Mouse (Mus musculus) macrophage (primary cell): ENCODE data around the gene Efemp2. TPM values are rescaled to one million over a fixed set of nuclear protein-coding genes. Genes with fewer than 3 reads are reported as not detected.

Experiments used
- H3K27ac ChIP-seq: fragments of 350-480 bp; formaldehyde crosslinking; 2 replicates; pipeline ENCODE4 v1.9.0; 2021
- H3K36me3 ChIP-seq: fragments of 350-480 bp; formaldehyde crosslinking; 2 replicates; pipeline ENCODE4 v1.9.0; 2021; ENCODE audit errors: inconsistent target
- H3K4me3 ChIP-seq: fragments of 350-480 bp; formaldehyde crosslinking; 2 replicates; pipeline ENCODE4 v1.9.0; 2021; ENCODE audit errors: inconsistent target
- H3K79me2 ChIP-seq: fragments of 350-480 bp; formaldehyde crosslinking; 2 replicates; pipeline ENCODE4 v1.9.0; 2021; ENCODE audit errors: inconsistent target
- WGBS: methylation state at CpG from one replicate; pipeline ENCODE4 v1.1.7; 2026; ENCODE audit warnings: inconsistent platforms; ENCODE audit not compliant: missing documents; 5-methylcytosine and 5-hydroxymethylcytosine counted together
- polyA plus RNA-seq: library from polyadenylated mRNA; stranded (reverse); fragments of 250-400 nt; gene quantifications from 3 replicates; pipeline ENCODE4 v1.2.4, GENCODE M21; 2018; ENCODE audit warnings: inconsistent platforms

Efemp2 gene
- polyA plus RNA-seq, 1 experiment from 2014 or later: 6.8 TPM

DNA sequence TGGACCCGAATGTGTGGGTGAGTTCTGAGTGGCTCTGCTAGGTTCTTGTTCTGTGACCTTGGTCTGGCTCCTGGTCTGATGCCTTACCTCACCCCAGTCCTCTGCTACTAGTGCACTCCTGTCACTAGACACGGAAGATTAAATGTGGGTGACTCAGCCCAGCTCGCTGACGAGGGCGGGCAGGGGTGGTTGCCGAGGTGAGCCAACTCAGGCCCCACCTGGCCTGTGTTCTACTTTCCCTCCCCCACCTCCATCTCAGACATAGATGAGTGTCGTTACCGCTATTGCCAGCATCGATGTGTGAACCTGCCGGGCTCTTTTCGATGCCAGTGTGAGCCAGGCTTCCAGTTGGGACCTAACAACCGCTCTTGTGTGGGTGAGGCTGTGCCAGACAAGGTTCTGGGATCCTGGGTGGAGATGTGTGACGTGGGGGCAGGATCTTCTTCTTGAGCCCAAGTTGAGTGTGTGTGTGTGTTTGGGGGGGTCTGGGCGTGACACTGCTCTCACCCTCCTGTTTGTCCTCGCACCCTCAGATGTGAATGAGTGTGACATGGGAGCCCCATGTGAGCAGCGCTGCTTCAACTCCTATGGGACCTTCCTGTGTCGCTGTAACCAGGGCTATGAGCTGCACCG, 4.0 kb downstream of the Efemp2 start:
- Histone ChIP-seq H3K79me2 (no peaks in the 10 kb centered on the region), H3K36me3 (peaks cover 7% of the 10 kb centered on the region; the same call in 1 of the 2 replicates), H3K4me3 (no peak overlapping the region), H3K27ac (no peak overlapping the region)
- 88% methylated on average over 17 of the region's 18 CpGs for WGBS

- Histone ChIP-seq H3K27ac (no peak overlapping the region), H3K36me3 (peaks cover 22% of the 10 kb centered on the region; the same call in 1 of the 2 replicates), H3K79me2 (no peaks in the 10 kb centered on the region), H3K4me3 (no peak overlapping the region)
- WGBS: 94% methylated on average over 10 of the region's 10 CpGs
Measured at GRCm38 (mm10) chr19:5480016-5480415, 6.3 kb downstream of the Efemp2 start.

DNA sequence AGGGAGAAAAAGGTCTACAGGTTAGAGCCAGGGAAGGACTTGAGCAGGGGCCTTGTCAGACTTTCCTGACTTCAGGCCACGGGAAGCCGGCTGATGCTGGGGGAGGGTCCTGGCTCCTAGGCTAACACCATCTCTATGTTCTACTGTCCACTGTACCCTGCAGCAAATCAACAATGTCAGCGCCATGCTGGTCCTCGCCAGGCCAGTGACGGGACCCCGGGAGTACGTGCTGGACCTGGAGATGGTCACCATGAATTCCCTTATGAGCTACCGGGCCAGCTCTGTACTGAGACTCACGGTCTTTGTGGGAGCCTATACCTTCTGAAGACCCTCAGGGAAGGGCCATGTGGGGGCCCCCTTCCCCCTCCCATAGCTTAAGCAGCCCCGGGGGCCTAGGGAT, 7.6 kb downstream of the Efemp2 start:
- no peak overlapping the region for H3K27ac ChIP-seq
- H3K4me3 ChIP-seq: no peak overlapping the region
- H3K79me2 ChIP-seq: no peaks in the 10 kb centered on the region
- H3K36me3 ChIP-seq: peaks cover 35% of the 10 kb centered on the region; the same call in 1 of the 2 replicates
- WGBS: 91% methylated on average over 9 of the region's 10 CpGs

GRCm38 (mm10) chr19:5483386-5484359, 9.9 kb downstream of the Efemp2 start:
- no peak overlapping the region for H3K4me3 ChIP-seq
- H3K36me3 ChIP-seq: peaks cover 35% of the 10 kb centered on the region; the same call in 1 of the 2 replicates
- WGBS: 94% methylated on average over 18 of the region's 19 CpGs
- H3K79me2 ChIP-seq: 0 out of 2 replicates have a peak, but pooled peaks cover 5% of the 10 kb centered on the region
- H3K27ac ChIP-seq: no peak overlapping the region

GRCm38 (mm10) chr19:5484496-5484895, 10.7 kb downstream of the Efemp2 start:
- Histone ChIP-seq H3K79me2 (0 out of 2 replicates have a peak, but pooled peaks cover 5% of the 10 kb centered on the region), H3K4me3 (no peak overlapping the region), H3K36me3 (peaks cover 35% of the 10 kb centered on the region; the same call in 1 of the 2 replicates), H3K27ac (no peak overlapping the region)
- WGBS: 96% methylated on average over 5 of the region's 5 CpGs

GRCm38 (mm10) chr19:5485371-5485770, 11.6 kb downstream of the Efemp2 start:
- H3K27ac ChIP-seq: no peak overlapping the region
- 90% methylated on average over 8 of the region's 8 CpGs for WGBS
- peaks cover 35% of the 10 kb centered on the region; the same call in 1 of the 2 replicates for H3K36me3 ChIP-seq
- no peak overlapping the region for H3K4me3 ChIP-seq
- H3K79me2 ChIP-seq: 0 out of 2 replicates have a peak, but pooled peaks cover 5% of the 10 kb centered on the region

- no peak overlapping the region for H3K27ac ChIP-seq
- WGBS: 91% methylated on average over 7 of the region's 7 CpGs
- 0 out of 2 replicates have a peak, but pooled peaks cover 5% of the 10 kb centered on the region for H3K79me2 ChIP-seq
- no peak overlapping the region for H3K4me3 ChIP-seq
- H3K36me3 ChIP-seq: peaks cover 35% of the 10 kb centered on the region; the same call in 1 of the 2 replicates
Measured at GRCm38 (mm10) chr19:5485821-5486220, 12.1 kb downstream of the Efemp2 start.

- Histone ChIP-seq H3K4me3 (no peak overlapping the region), H3K79me2 (0 out of 2 replicates have a peak, but pooled peaks cover 5% of the 10 kb centered on the region), H3K36me3 (peaks cover 35% of the 10 kb centered on the region; the same call in 1 of the 2 replicates), H3K27ac (no peak overlapping the region)
- WGBS: 96% methylated on average over 8 of the region's 8 CpGs
Measured at GRCm38 (mm10) chr19:5486286-5486685, 12.5 kb downstream of the Efemp2 start.

GRCm38 (mm10) chr19:5486771-5487170, 13.0 kb downstream of the Efemp2 start:
- Histone ChIP-seq H3K79me2 (peaks cover 10% of the 10 kb centered on the region), H3K4me3 (no peak overlapping the region), H3K27ac (no peak overlapping the region), H3K36me3 (peaks cover 35% of the 10 kb centered on the region; the same call in 1 of the 2 replicates)
- 92% methylated on average over 4 of the region's 4 CpGs for WGBS

- under 1% methylated on average over 38 of the region's 39 CpGs for WGBS
- peaks cover 32% of the 10 kb centered on the region; the same call in 1 of the 2 replicates for H3K36me3 ChIP-seq
- H3K79me2 ChIP-seq: peaks cover 22% of the 10 kb centered on the region
- H3K27ac ChIP-seq: peak within 1 kb of the TSS; percentile 92
- H3K4me3 ChIP-seq: peak within 1 kb of the TSS; percentile 57
Measured at GRCm38 (mm10) chr19:5487768-5488550, 14.2 kb downstream of the Efemp2 start, which contains the start of gene Mus81. Gene Mus81, minus strand, starts transcription at chr19:5488402.

DNA sequence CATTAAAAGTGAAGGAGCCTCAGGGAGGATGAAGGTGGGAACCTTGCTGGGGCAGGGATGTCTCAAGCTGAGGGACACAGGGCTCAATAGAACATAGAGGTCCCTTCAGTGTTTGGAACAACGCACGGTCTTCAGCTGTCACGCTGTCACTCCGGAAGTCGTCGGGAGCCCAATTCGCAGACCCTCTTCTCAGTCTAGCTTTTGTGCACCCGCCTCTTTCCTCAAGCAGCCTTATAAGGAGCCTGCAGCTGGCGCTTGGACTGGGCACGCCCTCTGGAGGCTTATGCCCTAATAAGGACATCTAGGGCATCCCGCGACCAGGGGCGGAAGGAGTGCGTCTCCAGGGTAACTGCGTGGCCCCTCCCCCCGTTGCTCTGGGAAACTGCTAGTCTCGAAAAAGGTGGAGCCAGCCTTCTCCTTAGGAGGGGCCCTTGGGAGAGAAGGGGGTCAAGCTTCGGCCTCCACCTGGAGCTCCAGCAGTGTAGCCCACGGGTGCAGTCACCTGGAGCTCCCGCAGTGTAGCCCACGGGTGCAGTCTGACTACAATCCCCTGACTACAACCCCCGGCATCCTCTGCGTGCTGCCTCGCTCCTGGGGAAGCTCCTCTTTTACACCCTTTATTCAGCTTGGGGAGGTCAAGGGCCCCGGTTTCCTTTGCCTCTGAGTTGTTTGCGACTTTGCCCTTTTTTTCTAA, 15.3 kb downstream of the Efemp2 start:
- Histone ChIP-seq H3K36me3 (peaks cover 36% of the 10 kb centered on the region; the same call in 1 of the 2 replicates), H3K79me2 (peaks cover 33% of the 10 kb centered on the region), H3K27ac (peak overlapping the region; percentile 92), H3K4me3 (peak overlapping the region; percentile 57)
- under 1% methylated on average over 26 of the region's 26 CpGs for WGBS

GRCm38 (mm10) chr19:5489721-5490120, 16.0 kb downstream of the Efemp2 start:
- H3K36me3 ChIP-seq: peaks cover 35% of the 10 kb centered on the region; the same call in 1 of the 2 replicates
- H3K4me3 ChIP-seq: peak overlapping the region; percentile 57
- peak overlapping the region; percentile 92 for H3K27ac ChIP-seq
- H3K79me2 ChIP-seq: peaks cover 40% of the 10 kb centered on the region
- 29% methylated on average over 10 of the region's 10 CpGs for WGBS

- Histone ChIP-seq H3K79me2 (peaks cover 45% of the 10 kb centered on the region), H3K36me3 (peaks cover 33% of the 10 kb centered on the region), H3K27ac (peak within 1 kb of the TSS; percentile 92), H3K4me3 (peak within 1 kb of the TSS; percentile 63)
- under 1% methylated on average over 57 of the region's 62 CpGs for WGBS
Measured at GRCm38 (mm10) chr19:5490313-5490897, 16.7 kb downstream of the Efemp2 start, which contains the start of gene Cfl1. Gene Cfl1, plus strand, starts transcription at chr19:5490455.
